Mouse (Mus musculus) ES-E14 (cell line): Measurements from ENCODE around the gene Rxra. TPM values are rescaled to one million over a fixed set of nuclear protein-coding genes. Genes with fewer than 3 reads are reported as not detected.

Source experiments
- DNase-seq: peaks from one replicate; pipeline ENCODE4 v3.0.0-alpha.2; 2013; ENCODE audit warnings: low read depth, low spot score
- H3K27ac ChIP-seq: 2 replicates; pipeline ENCODE4 v1.5.1; 2012; ENCODE audit warnings: low read depth, mild to moderate bottlenecking, low read length, moderate library complexity, mixed read lengths; ENCODE audit not compliant: poor library complexity, insufficient read depth, severe bottlenecking
- H3K36me3 ChIP-seq: 2 replicates; pipeline ENCODE4 v1.6.1; 2012; ENCODE audit warnings: mild to moderate bottlenecking, low read length, moderate library complexity, mixed read lengths; ENCODE audit not compliant: control insufficient read depth, poor library complexity, insufficient read depth, severe bottlenecking
- H3K4me1 ChIP-seq, 2 experiments: fragments of 150-350 bp in 1 of 2; sonication (generic) in 1 of 2; 2 replicates each; pipeline ENCODE4 v1.6.1; 2012; ENCODE audit warnings: low read length in 2 of 2, mild to moderate bottlenecking in 1 of 2, mixed read lengths in 1 of 2; ENCODE audit not compliant: control insufficient read depth in 2 of 2, insufficient read depth in 2 of 2, poor library complexity in 1 of 2
- H3K4me3 ChIP-seq, 2 experiments: fragments of 150-350 bp in 1 of 2; sonication (generic) in 1 of 2; 2 replicates each; pipeline ENCODE4 v1.5.1; 2012; ENCODE audit warnings: low read length in 2 of 2, low read depth in 1 of 2, mild to moderate bottlenecking in 1 of 2, mixed read lengths in 1 of 2; ENCODE audit not compliant: insufficient read depth in 1 of 2, poor library complexity in 1 of 2, severe bottlenecking in 1 of 2
- H3K9ac ChIP-seq: 2 replicates; pipeline ENCODE4 v1.6.1; 2012; ENCODE audit warnings: low read depth, mild to moderate bottlenecking, low read length, mixed read lengths; ENCODE audit not compliant: poor library complexity, insufficient read depth, severe bottlenecking
- H3K9me3 ChIP-seq: fragments of 150-350 bp; sonication (generic); 2 replicates; pipeline ENCODE4 v1.6.1; 2012; ENCODE audit warnings: low read depth, mild to moderate bottlenecking, low read length; ENCODE audit not compliant: control insufficient read depth, insufficient read depth
- CHD2 ChIP-seq: IDR thresholded peaks from 2 replicates; pipeline ENCODE4 v1.6.1; 2014; ENCODE audit warnings: mild to moderate bottlenecking, low read depth, low read length, inconsistent platforms
- HCFC1 ChIP-seq: IDR thresholded peaks from 2 replicates; pipeline ENCODE4 v1.6.1; 2012; ENCODE audit warnings: low read length, inconsistent platforms, borderline replicate concordance; ENCODE audit not compliant: insufficient read depth
- MAFK ChIP-seq: IDR thresholded peaks from 2 replicates; pipeline ENCODE4 v1.6.1; 2014; ENCODE audit warnings: mild to moderate bottlenecking, low read depth, low read length, inconsistent platforms; ENCODE audit not compliant: insufficient read depth
- ZC3H11A ChIP-seq: IDR thresholded peaks from 2 replicates; pipeline ENCODE4 v1.6.1; 2012; ENCODE audit warnings: low read depth, mild to moderate bottlenecking, inconsistent platforms, low read length, borderline replicate concordance
- ZNF384 ChIP-seq: IDR thresholded peaks from 2 replicates; pipeline ENCODE4 v1.6.1; 2012; ENCODE audit warnings: low read depth, low read length, inconsistent platforms
- in situ Hi-C, 2 experiments: fragments of 600-800 bp; cut with MboI; formaldehyde crosslinking; loops; one replicate each; pipeline ENCODE4 v1.15.1; 2025; ENCODE audit warnings: low sequenced_read_pairs in 2 of 2, inconsistent platforms in 1 of 2; ENCODE audit not compliant: unreplicated experiment in 2 of 2
- total RNA-seq: library from RNA; depleted of rRNA; stranded (reverse); fragments of 300-350 nt; gene quantifications from 2 replicates; pipeline ENCODE4 v1.2.3, GENCODE M21; 2012

The Rxra gene
- total RNA-seq, 1 experiment: 21.0 TPM

DNA sequence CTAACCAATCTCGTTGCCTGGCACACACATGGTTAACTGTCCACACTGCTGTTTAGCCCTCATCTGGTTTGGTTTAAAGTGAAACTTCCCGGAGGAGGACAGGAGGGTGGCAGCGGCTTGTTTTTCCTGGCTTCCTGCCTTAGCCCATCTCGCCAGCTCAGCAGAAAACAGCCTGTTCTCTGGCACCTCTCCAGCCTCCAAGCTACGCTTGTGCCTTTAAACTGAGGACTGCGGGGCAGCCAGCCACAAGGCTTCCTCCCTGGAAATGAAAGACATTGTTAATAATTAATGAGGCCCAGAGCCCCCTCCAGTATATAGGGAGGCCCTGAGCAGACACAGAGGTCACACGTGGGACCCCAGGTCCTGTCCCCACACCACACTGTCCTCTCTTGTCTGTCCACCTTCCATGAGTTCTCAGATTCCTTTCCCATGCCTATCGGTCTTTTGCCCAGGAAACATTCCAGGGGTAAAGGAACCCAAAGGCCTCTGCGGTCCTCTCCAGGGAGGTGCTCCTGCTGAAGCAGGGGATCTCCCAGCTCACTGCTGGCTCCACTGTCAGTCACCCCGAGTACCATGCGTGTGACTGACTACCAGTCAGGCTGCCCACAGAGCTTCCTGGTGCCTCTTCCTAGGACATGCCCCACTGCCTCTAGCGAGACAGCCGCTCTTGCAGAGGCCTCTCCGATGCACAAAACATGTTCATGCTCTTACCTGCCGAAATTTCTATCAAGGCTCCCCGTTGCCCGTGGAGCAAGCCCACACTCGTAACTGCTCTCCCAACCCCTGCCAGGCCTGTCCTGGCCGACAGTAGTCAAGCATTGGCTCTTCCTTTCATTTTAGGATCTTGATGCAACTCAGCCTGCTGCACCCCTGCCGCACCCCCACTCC lies 82.4 kb downstream of the Rxra start:
- Histone ChIP-seq H3K36me3 (peaks cover 8% of the 10 kb centered on the region; the same call in 1 of the 2 replicates), H3K4me1 (peaks cover 0 to 4% of the 10 kb centered on the region in 2 experiments; a peak in 1 of 4 replicates), H3K4me3 (no peak overlapping the region), H3K27ac (no peak overlapping the region), H3K9ac (no peak overlapping the region), H3K9me3 (no peaks in the 10 kb centered on the region)
- TF ChIP-seq ZC3H11A (no peak), HCFC1 (no peak), CHD2 (no peak), ZNF384 (no peak), MAFK (peak; percentile 53; the same call in 1 of the 2 replicates)
- DNase-seq: no peak
- in situ Hi-C loops: loop anchor here (5.0 to 25.0 kb wide), 2 partner anchors 206 to 471 kb away; no protein-coding TSS in a partner anchor

DNA sequence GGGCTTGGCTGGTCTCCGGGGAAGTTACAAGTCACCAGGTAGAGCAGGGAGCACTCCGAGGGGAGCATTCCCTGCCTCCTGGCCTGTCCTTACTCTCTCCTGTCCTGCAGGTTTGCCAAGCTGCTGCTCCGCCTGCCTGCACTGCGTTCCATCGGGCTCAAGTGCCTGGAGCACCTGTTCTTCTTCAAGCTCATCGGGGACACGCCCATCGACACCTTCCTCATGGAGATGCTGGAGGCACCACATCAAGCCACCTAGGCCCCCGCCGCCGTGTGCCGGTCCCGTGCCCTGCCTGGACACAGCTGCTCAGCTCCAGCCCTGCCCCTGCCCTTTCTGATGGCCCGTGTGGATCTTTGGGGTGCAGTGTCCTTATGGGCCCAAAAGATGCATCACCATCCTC lies 83.2 kb downstream of the Rxra start:
- in situ Hi-C loops: loop anchor here (5.0 to 25.0 kb wide), 2 partner anchors 207 to 472 kb away; no protein-coding TSS in a partner anchor
- H3K27ac ChIP-seq: no peak overlapping the region
- peaks cover 0 to 7% of the 10 kb centered on the region in 2 experiments; a peak in 1 of 4 replicates for H3K4me1 ChIP-seq
- no peak for TF ChIP-seq HCFC1
- no peak for TF ChIP-seq ZNF384
- TF ChIP-seq CHD2: no peak
- no peak for TF ChIP-seq MAFK
- no peak overlapping the region for H3K4me3 ChIP-seq
- DNase-seq: no peak
- H3K36me3 ChIP-seq: peaks cover 6% of the 10 kb centered on the region; the same call in 1 of the 2 replicates
- H3K9ac ChIP-seq: no peak overlapping the region
- no peaks in the 10 kb centered on the region for H3K9me3 ChIP-seq

DNA sequence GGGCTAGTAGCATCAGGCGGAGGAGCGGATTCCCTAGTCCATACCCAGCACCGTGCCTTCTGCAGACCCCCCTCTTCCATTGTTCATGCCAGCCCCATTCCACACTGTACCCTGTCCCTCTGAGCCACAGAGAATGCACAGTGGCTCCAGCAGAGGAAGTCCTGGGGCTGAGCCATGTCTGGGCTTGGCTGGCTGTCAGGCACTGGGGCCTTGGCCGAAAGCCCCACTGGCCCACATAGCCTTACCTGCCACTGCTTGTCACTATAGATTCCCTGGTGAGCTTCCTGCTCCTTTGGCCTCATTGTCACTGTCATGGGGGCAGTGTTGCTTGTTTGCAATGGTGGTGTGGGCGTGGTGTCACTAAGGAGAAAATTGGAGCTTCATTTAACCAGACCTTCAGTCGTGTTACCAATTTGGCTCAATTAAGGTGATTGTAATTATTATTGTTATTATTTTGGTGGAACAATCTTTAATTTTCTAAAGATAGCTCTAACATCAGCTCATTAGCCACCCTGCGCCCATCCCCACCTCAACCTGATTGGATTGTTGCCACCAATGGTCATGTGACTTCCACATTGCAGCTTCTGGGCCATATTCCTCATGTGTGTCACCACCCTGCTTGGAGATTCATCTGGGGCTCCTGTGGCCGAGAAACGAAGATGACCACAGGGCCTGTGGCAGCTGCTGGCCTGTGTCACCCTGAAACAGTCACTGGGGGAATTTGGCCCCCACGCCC lies 85.2 kb downstream of the Rxra start:
- Histone ChIP-seq H3K27ac (no peak overlapping the region), H3K36me3 (peaks cover 4% of the 10 kb centered on the region; the same call in 1 of the 2 replicates), H3K4me1 (peaks cover 0 to 9% of the 10 kb centered on the region in 2 experiments; a peak in 1 of 4 replicates), H3K9me3 (no peaks in the 10 kb centered on the region), H3K4me3 (no peak overlapping the region), H3K9ac (no peak overlapping the region)
- TF ChIP-seq HCFC1 (no peak), ZC3H11A (no peak), ZNF384 (no peak), MAFK (no peak), CHD2 (no peak)
- no peak for DNase-seq
- in situ Hi-C loops: loop anchor here (25.0 kb wide), 1 partner anchor 474 kb away; no protein-coding TSS in a partner anchor

DNA sequence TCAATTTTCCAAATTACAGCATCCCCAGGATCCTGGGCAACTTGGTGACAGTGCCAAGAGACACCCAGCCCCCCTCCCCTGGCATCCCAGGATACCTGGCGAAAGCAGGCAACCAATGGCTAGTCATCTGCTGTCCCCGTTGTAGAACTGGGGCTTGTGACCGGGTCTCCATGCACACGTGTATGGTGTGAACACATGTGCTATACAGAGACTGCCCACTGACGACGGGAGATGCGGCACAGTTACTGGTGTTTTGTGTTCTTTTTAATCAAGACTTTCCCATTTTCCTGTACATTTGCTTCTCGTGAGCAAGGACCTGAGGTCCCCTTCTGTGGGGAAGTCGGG lies 85.7 kb downstream of the Rxra start:
- in situ Hi-C loops: loop anchor here (25.0 kb wide), 1 partner anchor 475 kb away; no protein-coding TSS in a partner anchor
- DNase-seq: no peak
- Histone ChIP-seq H3K4me1 (peaks cover 0 to 9% of the 10 kb centered on the region in 2 experiments; a peak in 1 of 4 replicates), H3K4me3 (no peak overlapping the region), H3K36me3 (peaks cover 4% of the 10 kb centered on the region; the same call in 1 of the 2 replicates), H3K9ac (no peak overlapping the region), H3K27ac (no peak overlapping the region), H3K9me3 (no peaks in the 10 kb centered on the region)
- TF ChIP-seq ZC3H11A (no peak), ZNF384 (no peak), MAFK (no peak), HCFC1 (no peak), CHD2 (no peak)
